18 mouse cellular contexts compared by ENCODE assay signal in the genomic region with DNA sequence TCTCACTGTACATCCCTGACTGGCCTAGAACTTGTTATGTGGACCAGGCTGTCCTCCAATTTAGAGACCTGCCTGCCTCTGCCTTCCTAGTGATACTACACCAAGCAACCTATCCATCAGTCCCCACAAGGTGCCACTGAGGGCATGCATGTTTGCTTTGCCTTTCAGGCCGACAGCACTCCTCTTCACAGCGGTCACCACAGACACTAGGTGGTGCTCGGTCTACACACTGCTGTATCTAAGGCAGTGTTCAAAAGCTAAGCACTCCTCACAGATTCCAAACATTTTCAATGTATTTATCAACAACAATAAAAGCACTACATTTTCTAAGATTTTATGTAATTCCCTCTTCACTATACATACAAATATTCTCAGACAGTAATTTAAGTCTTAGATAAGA. TPM values are rescaled to one million over a fixed set of nuclear protein-coding genes. Genes with fewer than 3 reads are reported as not detected.
DNase-seq lines count a peak whose midpoint lies in the region; ATAC-seq and TF ChIP-seq lines count a peak whose summit lies in the region.
"Had no signal": no experiment of that assay in that cellular context is flagged by ENCODE, and none has a peak within 500 bp of the region (broad histone marks: within the 10 kb centered on the region; RNA-seq: fewer than 3 reads in every experiment).

No protein-coding gene starts in this region.

- ATAC-seq in intestine, postnatal 0 days, result no peak
- no peak for ATAC-seq in intestine, embryonic 16.5 days
- ATAC-seq: CD4-positive, CD25-positive, alpha-beta regulatory T cell, adult 4 months had no signal

- H3K27me3 ChIP-seq in intestine, postnatal 0 days (replicated peaks; ENCODE audit: control insufficient read depth, insufficient read depth, low read length), result no peaks in the 10 kb centered on the region
- no peaks in the 10 kb centered on the region for H3K27me3 ChIP-seq in intestine, embryonic 16.5 days (replicated peaks; ENCODE audit: control insufficient read depth, insufficient read depth, low read length)
- no peaks in the 10 kb centered on the region for H3K27me3 ChIP-seq in limb, embryonic 10.5 days (ENCODE audit: low read depth, poor library complexity, severe bottlenecking)
- H3K27me3 ChIP-seq: embryonic facial prominence, embryonic 13.5 days; heart, embryonic 13.5 days; limb, embryonic 15.5 days had no signal

- WGBS in intestine, postnatal 0 days, result 85% methylated on average over 3 of the region's 3 CpGs
- 86% methylated on average over 3 of the region's 3 CpGs for WGBS in intestine, embryonic 16.5 days
- 80% methylated on average over 3 of the region's 3 CpGs for WGBS in lung, adult 2 months
- 91% methylated on average over 3 of the region's 3 CpGs for WGBS in limb, embryonic 10.5 days

- H3K4me1 ChIP-seq in intestine, postnatal 0 days (replicated peaks; ENCODE audit: control insufficient read depth, insufficient read depth, low read length), result no peaks in the 10 kb centered on the region
- H3K4me1 ChIP-seq in intestine, embryonic 16.5 days (ENCODE audit: control insufficient read depth, insufficient read depth, low read length), result no peaks in the 10 kb centered on the region
- no peaks in the 10 kb centered on the region for H3K4me1 ChIP-seq in lung, adult 2 months (ENCODE audit: control insufficient read depth, insufficient read depth, low read length)
- H3K4me1 ChIP-seq in limb, embryonic 10.5 days, result no peaks in the 10 kb centered on the region
- H3K4me1 ChIP-seq: embryonic facial prominence, embryonic 13.5 days; forebrain, embryonic 10.5 days; heart, embryonic 13.5 days; hindbrain, embryonic 10.5 days; limb, embryonic 15.5 days had no signal

- no peak for TF ChIP-seq POLR2A in lung, adult 2 months (IDR thresholded peaks at IDR 0.05; ENCODE audit: borderline replicate concordance, extremely low read depth, low read depth, low read length)

- no peak overlapping the region for H3K4me2 ChIP-seq in intestine, postnatal 0 days (replicated peaks; ENCODE audit: low read depth)
- no peak overlapping the region for H3K4me2 ChIP-seq in intestine, embryonic 16.5 days (ENCODE audit: low read depth, low read length)
- H3K4me2 ChIP-seq: embryonic facial prominence, embryonic 13.5 days; heart, embryonic 13.5 days; limb, embryonic 15.5 days had no signal

- H3K36me3 ChIP-seq in intestine, postnatal 0 days (ENCODE audit: control insufficient read depth, insufficient read depth), result peaks cover 62% of the 10 kb centered on the region
- H3K36me3 ChIP-seq in intestine, embryonic 16.5 days (ENCODE audit: control insufficient read depth, insufficient read depth, low read length), result 0 out of 2 replicates have a peak, but pooled peaks cover 9% of the 10 kb centered on the region
- peaks cover 99% of the 10 kb centered on the region for H3K36me3 ChIP-seq in limb, embryonic 10.5 days

- no peak for DNase-seq in lung, adult 2 months
- no peak for DNase-seq in lung, postnatal 4 days
- DNase-seq in NIH3T3 (ENCODE audit: low read depth), result peak; percentile 18
- no peak for DNase-seq in urinary bladder, adult 18-20 months (ENCODE audit: low spot score in 2 of 2)
- DNase-seq in limb, embryonic 10.5 days (ENCODE audit: low spot score), result no peak
- DNase-seq: adrenal gland, postnatal 14 days; cerebellum, adult 8-10 months; kidney, postnatal 14 days; lung, postnatal 14 days; thymus, adult 18-20 months had no signal

- TF ChIP-seq CTCF in intestine, postnatal 0 days (IDR thresholded peaks at IDR 0.05; ENCODE audit: low read depth), result peak; percentile 40
- peak; percentile 22; the same call in 1 of the 2 replicates for TF ChIP-seq CTCF in lung, adult 2 months (IDR thresholded peaks at IDR 0.05; ENCODE audit: insufficient read depth, low read length)

- no peaks in the 10 kb centered on the region for H3K9me3 ChIP-seq in intestine, postnatal 0 days (ENCODE audit: control insufficient read depth)
- H3K9me3 ChIP-seq in intestine, embryonic 16.5 days (ENCODE audit: control insufficient read depth, low read length), result no peaks in the 10 kb centered on the region
- no peaks in the 10 kb centered on the region for H3K9me3 ChIP-seq in limb, embryonic 10.5 days (replicated peaks)
- H3K9me3 ChIP-seq: embryonic facial prominence, embryonic 13.5 days; forebrain, embryonic 10.5 days; heart, embryonic 13.5 days; hindbrain, embryonic 10.5 days; limb, embryonic 15.5 days had no signal

- no peak overlapping the region for H3K4me3 ChIP-seq in intestine, postnatal 0 days (ENCODE audit: low read depth, low read length)
- no peak overlapping the region for H3K4me3 ChIP-seq in intestine, embryonic 16.5 days (ENCODE audit: low read length)
- H3K4me3 ChIP-seq in lung, adult 2 months (replicated peaks; ENCODE audit: extremely low read depth, low read depth, low read length), result no peak overlapping the region
- no peak overlapping the region for H3K4me3 ChIP-seq in limb, embryonic 10.5 days
- H3K4me3 ChIP-seq: embryonic facial prominence, embryonic 13.5 days; forebrain, embryonic 10.5 days; heart, embryonic 13.5 days; hindbrain, embryonic 10.5 days; limb, embryonic 15.5 days had no signal

- no peak overlapping the region for H3K27ac ChIP-seq in intestine, postnatal 0 days (ENCODE audit: low read depth, low read length)
- no peak overlapping the region for H3K27ac ChIP-seq in intestine, embryonic 16.5 days (ENCODE audit: low read length)
- no peak overlapping the region for H3K27ac ChIP-seq in limb, embryonic 10.5 days
- H3K27ac ChIP-seq: embryonic facial prominence, embryonic 13.5 days; forebrain, embryonic 10.5 days; heart, embryonic 13.5 days; hindbrain, embryonic 10.5 days; limb, embryonic 15.5 days had no signal

- H3K9ac ChIP-seq in intestine, postnatal 0 days (ENCODE audit: low read depth, low read length), result no peak overlapping the region
- no peak overlapping the region for H3K9ac ChIP-seq in intestine, embryonic 16.5 days (ENCODE audit: low read depth, low read length)
- H3K9ac ChIP-seq: embryonic facial prominence, embryonic 13.5 days; heart, embryonic 13.5 days; limb, embryonic 15.5 days had no signal

RNA-seq across cellular contexts. Expression of a gene that starts 46.3 kb away (rescaled TPM):
- polyA plus RNA-seq in intestine, postnatal 0 days (2015; fragmentation: Nextera tagmentation; extraction: Ambion mirVana), result 42.2 and 51.0 TPM in 2 replicates
- 50.4 and 51.2 TPM in 2 replicates for polyA plus RNA-seq in intestine, embryonic 16.5 days (2015; fragmentation: Nextera tagmentation; extraction: Ambion mirVana)
- polyA plus RNA-seq in lung, adult 2 months (2012; rRNA removed), result 43.2 and 139 TPM in 2 replicates
- polyA plus RNA-seq in limb, embryonic 10.5 days (2016; fragmentation: Nextera tagmentation; extraction: Ambion mirVana), result 97.4 and 118 TPM in 2 replicates
